Comparison of ENCODE assay signal across 10 mouse cellular contexts in genomic region chr5:142445709-142446108, GRCm38 (mm10). TPM values are rescaled to one million over a fixed set of nuclear protein-coding genes. Genes with fewer than 3 reads are reported as not detected.
A peak's percentile ranks its signal among the peaks of the same experiment; 100 is the strongest.
DNase-seq lines count a peak whose midpoint lies in the region; ATAC-seq and TF ChIP-seq lines count a peak whose summit lies in the region.
"Had no signal": no experiment of that assay in that cellular context is flagged by ENCODE, and none has a peak within 500 bp of the region (broad histone marks: within the 10 kb centered on the region; RNA-seq: fewer than 3 reads in every experiment).

No protein-coding gene starts in this region.

- H3K4me3 ChIP-seq in forebrain, embryonic 10.5 days: no peak overlapping the region
- no peak overlapping the region for H3K4me3 ChIP-seq in forebrain, postnatal 0 days (ENCODE audit: low read depth, low read length)
- no peak overlapping the region for H3K4me3 ChIP-seq in embryonic facial prominence, embryonic 12.5 days
- H3K4me3 ChIP-seq in liver, embryonic 14.5 days (ENCODE audit: insufficient read depth in 1 of 2, low read depth in 2 of 2, low read length in 2 of 2): no peak overlapping the region
- H3K4me3 ChIP-seq: limb, embryonic 13.5 days had no signal

- DNase-seq in forebrain, embryonic 10.5 days (ENCODE audit: extremely low spot score, low spot score): no peak
- no peak for DNase-seq in forebrain, postnatal 0 days
- DNase-seq in 3T3-L1 (ENCODE audit: low read depth, low spot score): peak; percentile 54
- no peak for DNase-seq in liver, embryonic 14.5 days (ENCODE audit: low read depth in 3 of 3, low spot score in 3 of 3)
- no peak for DNase-seq in thymus, adult 18-20 months
- no peak for DNase-seq in thymus, postnatal 36 days
- DNase-seq in thymus, postnatal 14 days: no peak
- DNase-seq: cerebellum, adult 18-20 months had no signal

- no peaks in the 10 kb centered on the region for H3K9me3 ChIP-seq in forebrain, embryonic 10.5 days
- H3K9me3 ChIP-seq in forebrain, postnatal 0 days (ENCODE audit: low read length): no peaks in the 10 kb centered on the region
- no peaks in the 10 kb centered on the region for H3K9me3 ChIP-seq in embryonic facial prominence, embryonic 12.5 days
- no peaks in the 10 kb centered on the region for H3K9me3 ChIP-seq in liver, embryonic 14.5 days (ENCODE audit: control insufficient read depth, low read length)
- H3K9me3 ChIP-seq: limb, embryonic 13.5 days had no signal

- H3K36me3 ChIP-seq in forebrain, embryonic 10.5 days (replicated peaks): peaks cover 20% of the 10 kb centered on the region
- H3K36me3 ChIP-seq in forebrain, postnatal 0 days (ENCODE audit: insufficient read depth): peaks cover 9% of the 10 kb centered on the region
- H3K36me3 ChIP-seq in embryonic facial prominence, embryonic 12.5 days: peaks cover 14% of the 10 kb centered on the region
- no peaks in the 10 kb centered on the region; the same call in 1 of the 2 replicates for H3K36me3 ChIP-seq in liver, embryonic 14.5 days (replicated peaks; ENCODE audit: control insufficient read depth, insufficient read depth, low read depth)

- no peak for TF ChIP-seq EP300 in liver, embryonic 14.5 days (IDR thresholded peaks at IDR 0.05; ENCODE audit: low read depth)

- no peak overlapping the region for H3K9ac ChIP-seq in forebrain, postnatal 0 days
- H3K9ac ChIP-seq in embryonic facial prominence, embryonic 12.5 days: no peak overlapping the region
- no peak overlapping the region for H3K9ac ChIP-seq in liver, embryonic 14.5 days (replicated peaks)
- H3K9ac ChIP-seq: limb, embryonic 13.5 days had no signal

- no peak for ATAC-seq in forebrain, postnatal 0 days
- ATAC-seq in embryonic facial prominence, embryonic 12.5 days (ENCODE audit: insufficient number of reproducible peaks, insufficient read depth, low FRiP score, low TSS enrichment): no peak
- ATAC-seq in liver, embryonic 14.5 days (ENCODE audit: insufficient read depth): no peak

- 53% methylated on average over 8 of the region's 8 CpGs for WGBS in forebrain, embryonic 10.5 days
- WGBS in forebrain, postnatal 0 days: 49% methylated on average over 8 of the region's 8 CpGs
- WGBS in embryonic facial prominence, embryonic 12.5 days: 41% methylated on average over 8 of the region's 8 CpGs
- WGBS in liver, embryonic 14.5 days (ENCODE audit: insufficient replicate concordance): 50% methylated on average over 8 of the region's 8 CpGs

- peaks cover 5% of the 10 kb centered on the region; the same call in 1 of the 2 replicates for H3K27me3 ChIP-seq in forebrain, embryonic 10.5 days (ENCODE audit: poor library complexity, severe bottlenecking)
- H3K27me3 ChIP-seq in forebrain, postnatal 0 days (ENCODE audit: insufficient read depth, low read length): no peaks in the 10 kb centered on the region
- no peaks in the 10 kb centered on the region for H3K27me3 ChIP-seq in embryonic facial prominence, embryonic 12.5 days
- no peaks in the 10 kb centered on the region for H3K27me3 ChIP-seq in liver, embryonic 14.5 days (ENCODE audit: control insufficient read depth, insufficient read depth, low read length)
- H3K27me3 ChIP-seq: limb, embryonic 13.5 days had no signal

- peak overlapping the region; percentile 69 for H3K27ac ChIP-seq in forebrain, embryonic 10.5 days
- H3K27ac ChIP-seq in forebrain, postnatal 0 days (ENCODE audit: low read depth, low read length): no peak overlapping the region
- H3K27ac ChIP-seq in embryonic facial prominence, embryonic 12.5 days: 0 out of 2 replicates have a peak overlapping the region, but pooled peaks have one; percentile 59
- H3K27ac ChIP-seq in liver, embryonic 14.5 days: peak overlapping the region; percentile 9; the same call in 1 of the 2 replicates
- H3K27ac ChIP-seq: limb, embryonic 13.5 days had no signal

- TF ChIP-seq CTCF in forebrain, postnatal 0 days (IDR thresholded peaks at IDR 0.05; ENCODE audit: low read depth): no peak
- TF ChIP-seq CTCF in liver, embryonic 14.5 days (IDR thresholded peaks at IDR 0.05; ENCODE audit: low read depth): no peak

- no peak overlapping the region for H3K4me2 ChIP-seq in forebrain, postnatal 0 days (ENCODE audit: low read depth)
- H3K4me2 ChIP-seq in embryonic facial prominence, embryonic 12.5 days (replicated peaks): no peak overlapping the region
- no peak overlapping the region for H3K4me2 ChIP-seq in liver, embryonic 14.5 days (ENCODE audit: low read depth)
- H3K4me2 ChIP-seq: limb, embryonic 13.5 days had no signal

- peaks cover 73% of the 10 kb centered on the region for H3K4me1 ChIP-seq in forebrain, embryonic 10.5 days
- H3K4me1 ChIP-seq in forebrain, postnatal 0 days (ENCODE audit: insufficient read depth): 0 out of 2 replicates have a peak, but pooled peaks cover 3% of the 10 kb centered on the region
- H3K4me1 ChIP-seq in embryonic facial prominence, embryonic 12.5 days: peaks cover 56% of the 10 kb centered on the region
- peaks cover 25 to 29% of the 10 kb centered on the region in 2 experiments for H3K4me1 ChIP-seq in liver, embryonic 14.5 days (replicated peaks; ENCODE audit: control insufficient read depth in 2 of 2, insufficient read depth in 2 of 2, low read length in 1 of 2)

RNA-seq across cellular contexts. Expression of gene Ap5z1, which starts 18.0 kb away (rescaled TPM):
- polyA plus RNA-seq in forebrain, embryonic 10.5 days (2016; fragmentation: Nextera tagmentation; extraction: Ambion mirVana): 10.6 and 12.5 TPM in 2 replicates
- total RNA-seq in forebrain, postnatal 0 days (2014; rRNA removed): 13.5 and 16.7 TPM in 2 replicates
- 6.4 and 7.8 TPM in 2 replicates for polyA plus RNA-seq in forebrain, postnatal 0 days (2015; fragmentation: Nextera tagmentation; extraction: Ambion mirVana)
- 10.8 and 12.4 TPM in 2 replicates for polyA plus RNA-seq in embryonic facial prominence, embryonic 12.5 days (2016; fragmentation: Nextera tagmentation; extraction: Ambion mirVana)
- polyA plus RNA-seq in liver, embryonic 14.5 days (2012; rRNA removed): 5.8 and 6.8 TPM in 2 replicates
- polyA plus RNA-seq in liver, embryonic 14.5 days (2014; fragmentation: Nextera tagmentation; extraction: Ambion mirVana): 3.1 and 3.5 TPM in 2 replicates

RNA-seq across cellular contexts. Expression of gene Foxk1, which starts 44.4 kb away (rescaled TPM):
- 4.3 and 5.2 TPM in 2 replicates for polyA plus RNA-seq in forebrain, embryonic 10.5 days (2016; fragmentation: Nextera tagmentation; extraction: Ambion mirVana)
- 13.8 and 19.0 TPM in 2 replicates for total RNA-seq in forebrain, postnatal 0 days (2014; rRNA removed)
- 3.2 and 5.0 TPM in 2 replicates for polyA plus RNA-seq in forebrain, postnatal 0 days (2015; fragmentation: Nextera tagmentation; extraction: Ambion mirVana)
- 7.0 and 8.4 TPM in 2 replicates for polyA plus RNA-seq in embryonic facial prominence, embryonic 12.5 days (2016; fragmentation: Nextera tagmentation; extraction: Ambion mirVana)
- 2.4 TPM in 2 replicates for polyA plus RNA-seq in liver, embryonic 14.5 days (2012; rRNA removed)
- 1.1 and 1.8 TPM in 2 replicates for polyA plus RNA-seq in liver, embryonic 14.5 days (2014; fragmentation: Nextera tagmentation; extraction: Ambion mirVana)
